Mouse (Mus musculus) G1E (cell line): Measurements from ENCODE around the gene Cntnap5a.

ENCODE experiments used
- CTCF ChIP-seq: IDR thresholded peaks from 2 replicates; pipeline ENCODE4 v1.5.1; 2012; ENCODE audit warnings: low read depth, low read length, inconsistent platforms, mixed read lengths
- GATA1 ChIP-seq: IDR thresholded peaks from 2 replicates; pipeline ENCODE4 v1.6.1; 2012; ENCODE audit warnings: borderline replicate concordance, low read length, inconsistent platforms, mixed read lengths
- TAL1 ChIP-seq: conservative IDR thresholded peaks from 2 replicates; pipeline ENCODE4 v1.6.1; 2012; ENCODE audit warnings: low read depth, low read length, inconsistent platforms, mixed read lengths

DNA sequence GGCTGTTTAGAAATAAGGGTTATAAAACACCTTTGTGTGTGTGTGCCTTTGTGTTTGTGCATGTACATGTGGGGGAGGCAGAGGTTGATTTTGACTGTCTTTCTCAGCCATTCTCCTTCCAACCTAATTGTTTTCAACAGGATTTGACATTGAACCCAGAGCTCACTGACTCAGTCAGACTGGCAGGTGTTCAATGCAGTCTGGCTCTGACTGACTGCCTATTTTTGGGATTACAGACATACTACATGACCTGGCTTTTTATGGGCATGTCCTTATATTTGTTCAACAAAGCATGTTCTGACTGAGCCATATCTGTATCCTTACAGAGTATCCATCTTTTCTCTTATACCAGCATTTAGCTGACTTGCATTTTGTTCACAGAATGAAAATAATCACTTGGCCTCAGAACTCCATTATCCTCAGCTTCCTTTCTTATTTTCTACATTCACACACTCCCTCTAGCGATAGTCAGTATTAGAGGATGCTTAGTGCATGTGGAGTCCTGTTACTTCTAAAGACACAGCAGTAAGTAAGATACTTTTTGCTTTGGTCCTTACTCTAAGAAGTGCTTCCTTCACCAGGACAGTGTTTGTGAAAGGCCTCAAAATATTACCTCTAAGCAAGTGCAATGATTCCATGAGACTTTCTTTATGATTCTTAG is 717.6 kb downstream of the Cntnap5a start:
- TF ChIP-seq CTCF (no peak), GATA1 (no peak), TAL1 (no peak)
